Mouse (Mus musculus): ENCODE measurements around the gene Adamtsl2. TPM values are rescaled to one million over a fixed set of nuclear protein-coding genes. Genes with fewer than 3 reads are reported as not detected.

Gene Adamtsl2
- polyA plus RNA-seq, 1 experiment from 2014 or later, result 4.0 TPM

DNA sequence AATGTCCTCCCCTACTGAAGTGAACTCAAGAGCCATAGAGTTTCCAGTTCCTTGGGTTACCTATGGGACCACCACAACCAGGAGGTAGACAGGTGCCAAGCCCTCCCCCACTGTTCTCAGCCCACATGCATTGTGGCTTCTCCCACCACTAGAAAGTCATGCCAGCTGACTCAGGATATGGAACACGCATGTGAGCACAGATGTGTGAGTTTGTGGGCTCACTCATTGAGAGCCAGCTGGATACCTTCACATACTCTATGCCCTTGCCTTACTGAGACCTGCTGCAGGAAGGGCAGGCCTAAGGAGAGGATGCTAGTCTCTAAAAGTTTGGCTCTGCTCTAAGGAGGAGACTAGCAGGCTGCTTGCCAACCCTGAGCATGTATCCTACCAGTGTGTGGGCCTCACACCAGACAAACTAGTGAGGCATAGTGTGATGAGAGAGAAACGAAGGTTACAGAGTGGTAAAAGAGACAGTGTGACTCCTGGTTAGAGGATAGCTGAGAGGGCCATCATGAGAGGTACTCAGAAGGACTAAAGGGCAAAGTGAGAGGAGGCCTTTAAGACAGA is 8.8 kb upstream of the Adamtsl2 start:
- Histone ChIP-seq H3K27me3 (ENCODE audit: control insufficient read depth, insufficient read depth, low read length) (no peaks in the 10 kb centered on the region), H3K4me3 (replicated peaks; ENCODE audit: low read length) (no peak overlapping the region), H3K9ac (ENCODE audit: low read length) (no peak overlapping the region), H3K36me3 (ENCODE audit: control insufficient read depth, insufficient read depth, low read length) (no peaks in the 10 kb centered on the region), H3K4me2 (ENCODE audit: low read depth, low read length) (no peak overlapping the region), H3K9me3 (replicated peaks; ENCODE audit: control insufficient read depth, low read length) (no peaks in the 10 kb centered on the region), H3K4me1 (ENCODE audit: control insufficient read depth, insufficient read depth, low read length) (peaks cover 17% of the 10 kb centered on the region), H3K27ac (ENCODE audit: low read length) (no peak overlapping the region)
- 79% methylated on average over 2 of the region's 2 CpGs for WGBS
- ATAC-seq (ENCODE audit: insufficient read depth, low FRiP score), result no peak

DNA sequence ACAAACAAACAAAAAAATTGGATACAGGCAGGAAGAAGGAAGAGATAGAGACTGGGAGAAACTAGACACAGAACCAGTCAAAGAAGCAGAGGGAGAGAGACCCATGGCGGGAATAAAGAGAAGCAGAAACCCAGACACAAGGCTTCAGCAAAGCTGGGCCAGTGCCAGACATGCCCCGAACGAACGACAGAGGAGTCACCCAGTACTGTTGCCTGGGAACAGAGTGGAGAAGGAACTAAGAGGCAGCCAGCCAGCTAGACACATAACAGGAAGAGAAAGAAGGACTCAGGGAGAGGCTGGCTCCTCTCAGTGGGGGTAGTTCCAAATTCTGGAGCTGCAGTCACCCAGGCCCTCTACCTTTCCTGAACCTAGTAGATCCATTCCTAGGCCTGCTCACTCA is 8.0 kb upstream of the Adamtsl2 start:
- H3K9ac ChIP-seq (ENCODE audit: low read length), result no peak overlapping the region
- ATAC-seq (ENCODE audit: insufficient read depth, low FRiP score), result peak; percentile 63
- no peak overlapping the region for H3K4me2 ChIP-seq (ENCODE audit: low read depth, low read length)
- H3K27ac ChIP-seq (ENCODE audit: low read length), result peak overlapping the region; percentile 39; the same call in 1 of the 2 replicates
- no peaks in the 10 kb centered on the region for H3K36me3 ChIP-seq (ENCODE audit: control insufficient read depth, insufficient read depth, low read length)
- 12% methylated on average over 4 of the region's 4 CpGs for WGBS
- H3K27me3 ChIP-seq (ENCODE audit: control insufficient read depth, insufficient read depth, low read length), result no peaks in the 10 kb centered on the region
- no peaks in the 10 kb centered on the region for H3K9me3 ChIP-seq (replicated peaks; ENCODE audit: control insufficient read depth, low read length)
- H3K4me1 ChIP-seq (ENCODE audit: control insufficient read depth, insufficient read depth, low read length), result peaks cover 17% of the 10 kb centered on the region
- no peak overlapping the region for H3K4me3 ChIP-seq (replicated peaks; ENCODE audit: low read length)

DNA sequence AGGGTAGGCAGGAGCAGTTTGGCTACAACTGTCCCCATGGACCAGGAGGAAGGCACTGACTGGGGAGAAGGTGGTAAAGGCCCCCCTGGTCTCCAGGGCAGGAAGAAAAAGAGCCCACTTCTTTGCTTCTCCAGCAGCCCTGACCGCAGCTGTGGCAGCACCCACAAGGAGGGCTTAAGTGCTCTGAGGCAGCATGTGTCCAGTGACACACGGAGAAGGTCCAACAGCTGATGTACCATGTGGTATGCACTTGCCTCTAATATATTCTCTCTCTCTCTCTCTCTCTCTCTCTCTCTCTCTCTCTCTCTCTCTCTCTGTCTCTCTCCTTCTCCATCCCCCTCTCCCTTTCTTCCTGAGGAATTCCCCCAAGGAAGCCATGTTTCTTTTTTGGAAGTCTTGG is 7.2 kb upstream of the Adamtsl2 start, which contains the start of gene Mymk:
Gene Mymk (minus strand): TSS at position 202 of the 400 bp plus-strand sequence.
- peaks cover 17% of the 10 kb centered on the region for H3K4me1 ChIP-seq (ENCODE audit: control insufficient read depth, insufficient read depth, low read length)
- peak within 1 kb of the TSS; percentile 39; the same call in 1 of the 2 replicates for H3K27ac ChIP-seq (ENCODE audit: low read length)
- H3K9ac ChIP-seq (ENCODE audit: low read length), result no peak within 1 kb of the TSS
- ATAC-seq (ENCODE audit: insufficient read depth, low FRiP score), result no peak
- H3K36me3 ChIP-seq (ENCODE audit: control insufficient read depth, insufficient read depth, low read length), result no peaks in the 10 kb centered on the region
- no peak within 1 kb of the TSS for H3K4me2 ChIP-seq (ENCODE audit: low read depth, low read length)
- H3K4me3 ChIP-seq (replicated peaks; ENCODE audit: low read length), result no peak within 1 kb of the TSS
- H3K9me3 ChIP-seq (replicated peaks; ENCODE audit: control insufficient read depth, low read length), result no peaks in the 10 kb centered on the region
- 80% methylated on average over 2 of the region's 2 CpGs for WGBS
- no peaks in the 10 kb centered on the region for H3K27me3 ChIP-seq (ENCODE audit: control insufficient read depth, insufficient read depth, low read length)

DNA sequence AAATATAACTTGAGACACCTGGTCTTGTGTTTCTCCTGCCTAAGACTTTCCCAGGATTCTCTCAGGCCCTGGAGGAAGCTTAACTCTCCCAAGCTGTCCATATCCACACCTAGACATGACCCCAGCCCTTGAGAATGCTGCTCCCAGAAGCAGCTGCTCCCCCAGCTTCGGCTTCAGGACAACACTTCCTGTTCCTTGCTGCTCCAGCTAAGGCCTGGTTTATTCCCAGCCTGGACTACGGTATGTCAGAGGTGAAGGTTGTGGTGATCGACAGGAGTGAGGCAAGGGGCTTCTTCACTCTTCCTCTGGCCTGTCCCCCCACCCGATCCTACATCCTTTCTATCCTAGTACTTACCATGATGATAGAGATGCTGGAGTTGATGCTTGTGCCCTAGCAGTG is 5.8 kb upstream of the Adamtsl2 start:
- H3K4me2 ChIP-seq (ENCODE audit: low read depth, low read length), result no peak overlapping the region
- WGBS, result 60% methylated on average over 4 of the region's 4 CpGs
- no peak overlapping the region for H3K4me3 ChIP-seq (replicated peaks; ENCODE audit: low read length)
- H3K9me3 ChIP-seq (replicated peaks; ENCODE audit: control insufficient read depth, low read length), result no peaks in the 10 kb centered on the region
- no peaks in the 10 kb centered on the region for H3K27me3 ChIP-seq (ENCODE audit: control insufficient read depth, insufficient read depth, low read length)
- H3K9ac ChIP-seq (ENCODE audit: low read length), result no peak overlapping the region
- H3K4me1 ChIP-seq (ENCODE audit: control insufficient read depth, insufficient read depth, low read length), result peaks cover 21% of the 10 kb centered on the region
- no peak for ATAC-seq (ENCODE audit: insufficient read depth, low FRiP score)
- no peaks in the 10 kb centered on the region for H3K36me3 ChIP-seq (ENCODE audit: control insufficient read depth, insufficient read depth, low read length)
- no peak overlapping the region for H3K27ac ChIP-seq (ENCODE audit: low read length)

DNA sequence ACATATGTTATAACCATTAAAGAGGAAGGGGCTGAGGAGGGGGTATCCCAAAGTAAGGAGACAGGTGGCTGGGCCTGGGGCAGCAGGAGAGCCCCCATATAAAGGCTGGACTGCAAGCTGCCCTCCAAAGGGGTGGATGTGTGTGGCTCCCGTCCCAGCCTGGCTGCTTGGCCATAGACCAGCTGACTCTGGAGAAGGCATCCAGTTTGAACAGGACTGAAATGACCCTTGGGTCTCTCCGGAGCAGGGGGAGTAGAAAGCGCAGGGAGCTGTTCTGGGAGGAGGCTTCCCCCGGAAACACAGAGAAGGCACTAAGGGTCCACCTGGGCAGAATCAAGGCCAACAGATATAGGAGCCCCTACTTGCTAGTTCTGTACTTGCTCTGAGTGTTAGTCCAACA is 4.4 kb upstream of the Adamtsl2 start:
- Histone ChIP-seq H3K36me3 (ENCODE audit: control insufficient read depth, insufficient read depth, low read length) (no peaks in the 10 kb centered on the region), H3K27ac (ENCODE audit: low read length) (no peak overlapping the region), H3K4me3 (replicated peaks; ENCODE audit: low read length) (no peak overlapping the region), H3K4me1 (ENCODE audit: control insufficient read depth, insufficient read depth, low read length) (peaks cover 32% of the 10 kb centered on the region), H3K4me2 (ENCODE audit: low read depth, low read length) (no peak overlapping the region), H3K9ac (ENCODE audit: low read length) (no peak overlapping the region), H3K9me3 (replicated peaks; ENCODE audit: control insufficient read depth, low read length) (no peaks in the 10 kb centered on the region), H3K27me3 (ENCODE audit: control insufficient read depth, insufficient read depth, low read length) (no peaks in the 10 kb centered on the region)
- WGBS, result 67% methylated on average over 4 of the region's 4 CpGs
- no peak for ATAC-seq (ENCODE audit: insufficient read depth, low FRiP score)

DNA sequence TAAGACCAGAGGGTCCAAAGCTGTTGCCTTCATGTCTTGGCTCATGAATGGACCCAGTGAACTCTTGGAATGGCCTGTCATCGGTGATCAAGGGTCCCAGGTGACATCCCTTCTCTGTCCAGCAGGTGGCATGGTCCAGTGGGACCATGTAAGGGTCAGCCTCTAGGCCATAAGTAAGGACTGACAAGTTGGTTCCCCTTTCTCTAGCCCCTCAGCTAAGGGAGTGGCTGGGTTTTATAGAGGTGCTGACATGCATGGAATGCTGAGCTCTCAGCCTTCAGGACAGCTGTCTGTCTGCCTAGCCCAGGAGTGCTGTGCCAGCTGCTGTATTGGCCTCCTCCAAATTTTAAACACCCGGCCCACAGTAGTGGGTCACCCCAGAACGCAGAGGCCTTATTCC is 3.7 kb upstream of the Adamtsl2 start:
- no peak overlapping the region for H3K27ac ChIP-seq (ENCODE audit: low read length)
- H3K36me3 ChIP-seq (ENCODE audit: control insufficient read depth, insufficient read depth, low read length), result no peaks in the 10 kb centered on the region
- H3K4me2 ChIP-seq (ENCODE audit: low read depth, low read length), result no peak overlapping the region
- ATAC-seq (ENCODE audit: insufficient read depth, low FRiP score), result no peak
- no peaks in the 10 kb centered on the region for H3K9me3 ChIP-seq (replicated peaks; ENCODE audit: control insufficient read depth, low read length)
- H3K4me1 ChIP-seq (ENCODE audit: control insufficient read depth, insufficient read depth, low read length), result peaks cover 32% of the 10 kb centered on the region
- WGBS, result 77% methylated on average over 3 of the region's 3 CpGs
- H3K9ac ChIP-seq (ENCODE audit: low read length), result no peak overlapping the region
- H3K4me3 ChIP-seq (replicated peaks; ENCODE audit: low read length), result no peak overlapping the region
- no peaks in the 10 kb centered on the region for H3K27me3 ChIP-seq (ENCODE audit: control insufficient read depth, insufficient read depth, low read length)

DNA sequence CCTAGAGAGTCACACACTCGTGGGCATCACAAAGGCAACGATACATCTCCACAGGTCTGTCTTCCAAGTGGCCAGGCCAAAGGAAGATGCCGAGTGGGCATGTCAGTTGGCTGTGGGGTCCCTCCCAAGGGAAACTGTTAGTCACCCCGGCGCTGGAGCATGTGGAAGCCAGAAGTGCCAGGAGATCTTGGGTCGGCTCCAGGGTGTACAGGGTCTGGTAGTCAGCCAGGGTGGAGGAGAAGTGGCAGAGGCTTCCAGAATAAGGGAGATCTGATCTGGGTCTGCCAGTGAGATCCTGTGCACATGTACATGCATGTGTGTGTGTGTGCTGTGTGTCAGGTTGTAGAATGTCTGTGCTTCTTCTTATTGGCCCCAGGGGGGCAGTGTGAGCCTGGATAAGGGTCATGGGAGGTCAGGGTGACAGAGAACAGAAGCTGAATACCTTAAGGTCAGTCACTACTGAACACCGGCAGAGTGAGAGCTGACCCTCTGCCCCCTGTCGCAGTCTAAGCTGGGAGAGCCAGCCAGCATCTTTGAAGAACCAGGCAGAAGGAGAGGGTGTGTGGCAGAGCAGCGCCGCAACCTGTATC is 1.4 kb upstream of the Adamtsl2 start:
- Histone ChIP-seq H3K9ac (ENCODE audit: low read length) (no peak overlapping the region), H3K9me3 (replicated peaks; ENCODE audit: control insufficient read depth, low read length) (no peaks in the 10 kb centered on the region), H3K36me3 (ENCODE audit: control insufficient read depth, insufficient read depth, low read length) (no peaks in the 10 kb centered on the region), H3K4me1 (ENCODE audit: control insufficient read depth, insufficient read depth, low read length) (peaks cover 20% of the 10 kb centered on the region), H3K27me3 (ENCODE audit: control insufficient read depth, insufficient read depth, low read length) (no peaks in the 10 kb centered on the region), H3K4me3 (replicated peaks; ENCODE audit: low read length) (no peak overlapping the region), H3K4me2 (ENCODE audit: low read depth, low read length) (no peak overlapping the region), H3K27ac (ENCODE audit: low read length) (no peak overlapping the region)
- no peak for ATAC-seq (ENCODE audit: insufficient read depth, low FRiP score)
- WGBS, result 68% methylated on average over 10 of the region's 10 CpGs

DNA sequence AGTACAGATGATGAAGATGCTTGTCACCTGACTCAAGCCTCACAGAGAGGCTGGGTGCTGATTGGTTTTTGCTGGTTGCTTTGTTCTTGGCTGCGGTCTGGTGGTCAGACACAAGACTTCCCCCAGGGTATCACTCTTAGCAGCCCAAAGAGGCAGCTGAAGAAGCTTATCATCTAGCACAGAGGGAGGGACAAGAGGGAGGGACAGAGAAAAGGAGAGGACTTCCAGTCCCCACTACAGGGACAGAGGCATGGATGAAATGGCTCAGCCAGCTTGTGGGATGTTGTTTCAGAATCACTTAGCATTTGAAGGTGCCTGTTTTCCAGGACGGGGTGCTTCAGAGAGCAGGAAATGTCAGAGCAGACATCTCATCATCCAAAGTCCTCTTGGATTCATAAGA is 867 bp upstream of the Adamtsl2 start:
- no peak for ATAC-seq (ENCODE audit: insufficient read depth, low FRiP score)
- Histone ChIP-seq H3K4me1 (ENCODE audit: control insufficient read depth, insufficient read depth, low read length) (peaks cover 20% of the 10 kb centered on the region), H3K4me3 (replicated peaks; ENCODE audit: low read length) (no peak overlapping the region), H3K9me3 (replicated peaks; ENCODE audit: control insufficient read depth, low read length) (no peaks in the 10 kb centered on the region), H3K27me3 (ENCODE audit: control insufficient read depth, insufficient read depth, low read length) (no peaks in the 10 kb centered on the region), H3K36me3 (ENCODE audit: control insufficient read depth, insufficient read depth, low read length) (no peaks in the 10 kb centered on the region), H3K4me2 (ENCODE audit: low read depth, low read length) (no peak overlapping the region), H3K27ac (ENCODE audit: low read length) (peak overlapping the region; percentile 56; the same call in 1 of the 2 replicates), H3K9ac (ENCODE audit: low read length) (no peak overlapping the region)
- 36% methylated on average over 2 of the region's 2 CpGs for WGBS

DNA sequence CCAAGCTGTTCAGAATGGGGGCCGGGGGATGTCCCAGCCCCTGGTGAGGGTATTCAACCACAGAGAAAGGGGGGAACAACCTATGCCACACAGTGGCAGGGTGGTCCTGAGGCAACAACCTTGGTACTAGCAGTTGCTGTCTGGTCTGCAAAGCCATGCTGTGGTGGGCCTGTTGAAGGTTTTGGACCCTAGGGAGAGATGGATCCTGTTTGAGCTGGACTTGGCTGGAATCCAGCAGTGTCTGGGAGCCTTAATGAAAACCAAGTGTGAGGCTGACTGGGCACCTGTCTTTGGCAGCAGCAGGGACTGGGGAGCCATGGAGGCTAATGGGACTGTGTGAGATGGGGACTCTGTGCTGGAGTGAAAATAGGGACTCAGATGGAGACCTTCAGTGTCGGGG is 470 bp downstream of the Adamtsl2 start:
- Histone ChIP-seq H3K9me3 (replicated peaks; ENCODE audit: control insufficient read depth, low read length) (no peaks in the 10 kb centered on the region), H3K27ac (ENCODE audit: low read length) (no peak overlapping the region), H3K4me2 (ENCODE audit: low read depth, low read length) (peak overlapping the region; percentile 33), H3K36me3 (ENCODE audit: control insufficient read depth, insufficient read depth, low read length) (no peaks in the 10 kb centered on the region), H3K27me3 (ENCODE audit: control insufficient read depth, insufficient read depth, low read length) (no peaks in the 10 kb centered on the region), H3K9ac (ENCODE audit: low read length) (peak overlapping the region; percentile 50; the same call in 1 of the 2 replicates), H3K4me3 (replicated peaks; ENCODE audit: low read length) (0 out of 2 replicates have a peak overlapping the region, but pooled peaks have one; percentile 2), H3K4me1 (ENCODE audit: control insufficient read depth, insufficient read depth, low read length) (peaks cover 22% of the 10 kb centered on the region)
- 0 out of 2 replicates have a peak, but pooled peaks have one; percentile 12 for ATAC-seq (ENCODE audit: insufficient read depth, low FRiP score)
- 62% methylated on average over 2 of the region's 2 CpGs for WGBS

Measured in stomach, embryonic 16.5 days (tissue).